Mouse (Mus musculus) liver, postnatal 0 days (tissue): ENCODE measurements around the gene Sdc4.

Experiments
- CTCF ChIP-seq: sonication (generic); IDR thresholded peaks from 2 replicates; pipeline ENCODE4 v1.5.1; 2016; ENCODE audit warnings: antibody characterized with exemption, low read depth
- EP300 ChIP-seq: IDR thresholded peaks from 2 replicates; pipeline ENCODE4 v1.6.1; 2016; ENCODE audit warnings: antibody characterized with exemption, low read depth, mild to moderate bottlenecking

- TF ChIP-seq CTCF (no peak), EP300 (no peak)
Observed at GRCm38 (mm10) chr2:164429881-164430615, 13.6 kb downstream of the Sdc4 start.
